Mouse (Mus musculus): ENCODE data around the gene Inpp4a. TPM values are rescaled to one million over a fixed set of nuclear protein-coding genes. Genes with fewer than 3 reads are reported as not detected.

Gene Inpp4a
- polyA plus RNA-seq, 1 experiment from 2014 or later, result 21.0 TPM

DNA sequence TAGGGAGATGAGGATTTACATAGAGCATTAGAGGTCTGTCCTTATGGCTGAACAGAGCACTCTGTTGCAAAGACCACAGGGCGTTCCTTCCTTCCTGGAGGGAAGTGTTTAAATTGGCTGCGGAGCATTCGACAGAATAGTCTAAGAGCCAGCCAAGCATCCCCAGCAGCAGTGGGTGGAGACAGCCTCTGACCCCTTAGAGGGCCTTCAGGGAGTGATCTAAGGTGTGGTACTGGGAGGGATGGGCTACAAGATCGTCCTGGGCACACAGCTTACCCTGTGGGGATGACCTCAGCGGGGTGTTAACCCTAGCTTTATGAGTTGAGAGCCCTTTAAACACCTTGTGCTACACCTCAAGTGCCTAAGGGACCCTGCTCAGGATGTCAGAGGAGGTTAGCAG is 24.9 kb downstream of the Inpp4a start:
- Histone ChIP-seq H3K4me1 (peaks cover 4% of the 10 kb centered on the region; the same call in 1 of the 2 replicates), H3K9me3 (no peaks in the 10 kb centered on the region), H3K4me2 (no peak overlapping the region), H3K36me3 (0 out of 2 replicates have a peak, but pooled peaks cover 5% of the 10 kb centered on the region), H3K27me3 (no peaks in the 10 kb centered on the region), H3K27ac (no peak overlapping the region), H3K9ac (no peak overlapping the region), H3K4me3 (no peak overlapping the region)
- no peak for ATAC-seq (ENCODE audit: insufficient number of reproducible peaks, insufficient read depth, low FRiP score, low TSS enrichment, low read depth)
- WGBS, result 33% methylated on average over 5 of the region's 5 CpGs

DNA sequence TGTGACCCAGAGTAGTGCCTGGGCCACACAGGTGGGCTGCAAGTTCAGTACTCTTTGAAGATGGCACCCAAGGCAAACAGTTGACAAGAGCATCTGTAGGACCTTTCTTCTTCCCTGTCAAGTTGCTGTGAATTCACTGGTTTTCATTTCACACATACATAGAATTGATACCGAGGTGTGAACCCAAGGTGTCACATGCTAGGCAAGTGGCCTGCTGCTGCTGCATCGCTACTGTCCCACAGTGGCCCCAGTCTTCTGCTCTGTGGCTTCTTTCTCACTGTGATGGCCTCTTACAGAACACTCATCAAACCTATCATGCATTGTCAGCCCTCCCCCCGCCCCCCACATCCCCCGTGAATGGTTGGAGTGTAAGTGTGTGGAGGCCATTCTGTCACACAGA is 27.6 kb downstream of the Inpp4a start:
- 93% methylated on average over 4 of the region's 4 CpGs for WGBS
- Histone ChIP-seq H3K27me3 (no peaks in the 10 kb centered on the region), H3K4me1 (peaks cover 4% of the 10 kb centered on the region; the same call in 1 of the 2 replicates), H3K9me3 (no peaks in the 10 kb centered on the region), H3K27ac (no peak overlapping the region), H3K36me3 (0 out of 2 replicates have a peak, but pooled peaks cover 5% of the 10 kb centered on the region), H3K4me2 (no peak overlapping the region), H3K9ac (no peak overlapping the region), H3K4me3 (no peak overlapping the region)
- ATAC-seq (ENCODE audit: insufficient number of reproducible peaks, insufficient read depth, low FRiP score, low TSS enrichment, low read depth), result no peak

DNA sequence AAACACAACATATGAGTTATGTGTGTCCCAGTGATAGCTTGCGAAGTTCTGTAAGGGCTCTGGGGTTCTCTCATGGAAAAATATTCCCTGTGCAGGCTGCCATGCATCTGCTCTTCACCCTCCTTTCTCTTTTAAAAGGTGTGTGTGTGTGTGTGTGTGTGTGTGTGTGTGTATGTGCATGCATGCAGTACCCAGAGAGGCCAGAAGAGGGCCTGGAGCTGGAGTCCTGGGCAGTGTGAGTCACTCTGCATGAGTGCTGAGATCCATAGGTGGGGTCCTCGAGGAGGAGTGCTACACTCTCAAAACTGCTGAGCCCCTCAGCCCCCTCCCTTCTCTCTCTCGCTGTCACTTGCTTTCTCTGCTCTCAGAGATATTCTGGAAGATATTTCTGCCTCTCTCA is 29.5 kb downstream of the Inpp4a start:
- ATAC-seq (ENCODE audit: insufficient number of reproducible peaks, insufficient read depth, low FRiP score, low TSS enrichment, low read depth), result no peak

DNA sequence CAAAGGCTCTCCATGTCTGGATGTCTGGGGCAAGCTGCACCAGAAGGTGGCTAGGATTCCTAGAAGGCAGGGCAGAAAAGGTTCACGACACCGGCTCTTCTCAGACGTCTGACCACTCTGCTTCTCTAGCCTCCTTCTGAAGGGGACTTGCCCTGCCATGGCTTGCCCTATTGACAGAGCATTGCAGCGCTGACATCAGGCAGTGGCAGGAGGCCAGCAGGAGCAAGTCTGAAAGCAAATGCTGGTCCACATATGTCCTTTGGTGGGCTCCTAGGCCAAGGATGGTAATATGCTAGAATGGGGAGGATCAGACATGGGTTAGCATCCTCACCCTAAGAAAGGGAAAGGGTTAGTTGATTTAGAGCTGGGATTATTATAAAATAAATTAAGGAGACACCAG is 30.2 kb downstream of the Inpp4a start:
- Histone ChIP-seq H3K27ac (no peak overlapping the region), H3K36me3 (0 out of 2 replicates have a peak, but pooled peaks cover 5% of the 10 kb centered on the region), H3K27me3 (no peaks in the 10 kb centered on the region), H3K4me3 (no peak overlapping the region), H3K9ac (no peak overlapping the region), H3K4me1 (0 out of 2 replicates have a peak, but pooled peaks cover 4% of the 10 kb centered on the region), H3K4me2 (no peak overlapping the region), H3K9me3 (no peaks in the 10 kb centered on the region)
- WGBS, result 97% methylated on average over 4 of the region's 4 CpGs
- no peak for ATAC-seq (ENCODE audit: insufficient number of reproducible peaks, insufficient read depth, low FRiP score, low TSS enrichment, low read depth)

More for the DNA sequence above, 29.5 kb downstream of the Inpp4a start:
- Histone ChIP-seq H3K9ac (no peak overlapping the region), H3K9me3 (no peaks in the 10 kb centered on the region), H3K36me3 (0 out of 2 replicates have a peak, but pooled peaks cover 5% of the 10 kb centered on the region), H3K4me2 (no peak overlapping the region), H3K4me1 (peaks cover 8% of the 10 kb centered on the region; the same call in 1 of the 2 replicates), H3K27me3 (no peaks in the 10 kb centered on the region), H3K4me3 (no peak overlapping the region), H3K27ac (no peak overlapping the region)
- WGBS, result 91% methylated on average over 3 of the region's 3 CpGs

DNA sequence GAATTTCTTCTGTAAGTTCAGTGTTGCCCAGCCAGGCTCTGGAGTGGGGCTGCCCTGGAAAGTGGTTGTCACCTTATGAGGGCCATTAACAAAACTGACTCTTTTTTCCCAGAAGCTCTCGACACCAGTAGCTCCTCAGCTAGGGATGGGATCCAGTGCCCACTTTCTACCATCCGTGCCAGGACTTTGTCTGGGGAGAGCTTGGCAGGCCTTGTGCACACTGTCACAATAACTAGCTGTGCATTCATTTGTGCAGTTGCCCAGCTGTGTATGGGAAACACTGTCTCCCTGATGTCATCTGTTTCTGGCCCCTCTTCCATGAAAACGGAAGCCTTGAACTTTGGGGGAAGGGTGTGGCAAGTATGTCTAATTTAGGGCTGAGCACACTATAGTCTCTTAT is 33.1 kb downstream of the Inpp4a start:
- H3K36me3 ChIP-seq, result 0 out of 2 replicates have a peak, but pooled peaks cover 5% of the 10 kb centered on the region
- H3K9me3 ChIP-seq, result no peaks in the 10 kb centered on the region
- 74% methylated on average over 3 of the region's 3 CpGs for WGBS
- H3K4me2 ChIP-seq, result no peak overlapping the region
- no peak overlapping the region for H3K9ac ChIP-seq
- ATAC-seq (ENCODE audit: insufficient number of reproducible peaks, insufficient read depth, low FRiP score, low TSS enrichment, low read depth), result no peak
- no peaks in the 10 kb centered on the region for H3K27me3 ChIP-seq
- H3K4me1 ChIP-seq, result peaks cover 7% of the 10 kb centered on the region; the same call in 1 of the 2 replicates
- no peak overlapping the region for H3K27ac ChIP-seq
- no peak overlapping the region for H3K4me3 ChIP-seq

DNA sequence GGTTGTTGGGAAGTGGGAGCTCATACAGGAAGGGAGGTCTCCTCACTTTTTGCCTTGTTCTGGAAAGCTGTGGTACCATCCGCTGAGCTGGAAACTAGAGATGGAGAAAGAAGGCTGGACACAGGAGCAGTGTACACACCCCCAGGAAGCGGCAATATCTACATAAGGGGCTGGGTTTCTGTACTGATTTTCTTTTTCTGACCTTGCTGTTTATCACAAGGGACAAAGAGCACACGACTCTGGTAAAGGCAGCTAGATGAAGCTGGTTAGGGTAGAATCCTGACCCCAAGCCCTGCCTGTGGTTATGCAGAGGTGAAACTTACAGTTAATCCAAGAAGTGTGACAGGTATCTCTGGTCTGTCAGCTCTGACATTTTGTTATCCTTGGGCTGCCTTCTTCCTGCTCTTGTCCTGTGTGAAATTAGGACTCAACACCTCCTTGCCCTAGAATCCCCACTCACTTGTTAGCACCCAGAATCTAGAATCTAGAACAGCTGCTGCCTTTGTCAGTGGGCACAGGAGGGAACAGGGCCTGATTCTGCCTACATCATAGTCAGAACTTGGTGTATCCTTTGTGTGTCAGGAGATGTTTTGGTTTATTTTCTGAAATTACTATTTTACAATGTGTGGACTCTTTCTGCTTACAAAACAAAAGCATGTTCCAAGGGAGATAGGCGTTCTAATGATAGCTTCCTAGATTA is 34.2 kb downstream of the Inpp4a start:
- H3K4me2 ChIP-seq, result no peak overlapping the region
- no peaks in the 10 kb centered on the region for H3K27me3 ChIP-seq
- no peak overlapping the region for H3K9ac ChIP-seq
- peaks cover 7% of the 10 kb centered on the region; the same call in 1 of the 2 replicates for H3K4me1 ChIP-seq
- 0 out of 2 replicates have a peak, but pooled peaks cover 3% of the 10 kb centered on the region for H3K36me3 ChIP-seq
- H3K4me3 ChIP-seq, result no peak overlapping the region
- no peak overlapping the region for H3K27ac ChIP-seq
- H3K9me3 ChIP-seq, result no peaks in the 10 kb centered on the region
- ATAC-seq (ENCODE audit: insufficient number of reproducible peaks, insufficient read depth, low FRiP score, low TSS enrichment, low read depth), result no peak
- 83% methylated on average over 4 of the region's 4 CpGs for WGBS

DNA sequence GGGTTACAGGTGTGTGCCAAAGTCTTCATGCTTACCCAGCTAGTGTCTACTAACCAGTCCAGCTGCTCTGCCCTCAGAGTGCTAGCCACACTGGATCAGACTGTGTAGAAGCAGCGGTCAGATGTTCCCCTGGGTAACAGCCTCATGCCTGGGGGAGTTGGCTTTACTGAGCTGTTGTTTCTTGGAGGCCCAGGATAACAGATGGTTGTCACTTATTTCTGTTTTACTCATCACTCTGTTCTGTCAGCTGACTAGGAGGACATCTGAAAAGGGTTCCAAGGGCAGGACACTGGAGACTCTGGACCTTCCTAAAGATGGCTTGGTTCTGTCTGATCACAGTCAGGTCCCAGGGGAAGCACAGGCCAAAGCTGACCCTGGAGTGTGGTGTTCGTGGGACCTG is 36.4 kb downstream of the Inpp4a start:
- ATAC-seq (ENCODE audit: insufficient number of reproducible peaks, insufficient read depth, low FRiP score, low TSS enrichment, low read depth), result no peak
- Histone ChIP-seq H3K4me1 (peaks cover 7% of the 10 kb centered on the region; the same call in 1 of the 2 replicates), H3K27me3 (no peaks in the 10 kb centered on the region), H3K9ac (no peak overlapping the region), H3K9me3 (no peaks in the 10 kb centered on the region), H3K27ac (no peak overlapping the region), H3K36me3 (no peaks in the 10 kb centered on the region), H3K4me2 (no peak overlapping the region), H3K4me3 (no peak overlapping the region)
- 68% methylated on average over 2 of the region's 2 CpGs for WGBS

DNA sequence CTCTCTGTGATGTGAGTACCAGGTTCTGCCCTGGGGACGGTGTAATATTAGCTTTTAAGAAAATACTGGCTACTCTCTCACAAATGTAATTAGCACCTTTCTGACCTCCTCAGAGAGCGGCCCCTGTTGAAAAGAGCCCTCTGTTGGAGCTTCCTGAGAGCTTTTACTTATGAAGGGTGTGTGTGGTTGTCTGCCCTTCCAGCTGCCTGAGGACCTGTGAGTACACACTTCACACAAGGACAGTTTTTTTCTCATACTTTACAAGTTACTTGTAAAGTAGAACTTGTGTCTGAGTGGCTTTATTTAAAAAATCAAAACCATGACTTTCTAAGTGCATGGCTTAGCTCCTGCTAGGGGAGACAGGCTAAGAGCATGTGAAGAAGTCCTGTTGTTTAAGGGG is 37.1 kb downstream of the Inpp4a start:
- no peak overlapping the region for H3K27ac ChIP-seq
- no peak overlapping the region for H3K4me3 ChIP-seq
- H3K9ac ChIP-seq, result no peak overlapping the region
- no peaks in the 10 kb centered on the region for H3K27me3 ChIP-seq
- H3K4me2 ChIP-seq, result no peak overlapping the region
- H3K9me3 ChIP-seq, result no peaks in the 10 kb centered on the region
- peaks cover 13% of the 10 kb centered on the region for H3K4me1 ChIP-seq
- no peak for ATAC-seq (ENCODE audit: insufficient number of reproducible peaks, insufficient read depth, low FRiP score, low TSS enrichment, low read depth)
- H3K36me3 ChIP-seq, result no peaks in the 10 kb centered on the region
- WGBS, result 17% methylated on average over 2 of the region's 2 CpGs

DNA sequence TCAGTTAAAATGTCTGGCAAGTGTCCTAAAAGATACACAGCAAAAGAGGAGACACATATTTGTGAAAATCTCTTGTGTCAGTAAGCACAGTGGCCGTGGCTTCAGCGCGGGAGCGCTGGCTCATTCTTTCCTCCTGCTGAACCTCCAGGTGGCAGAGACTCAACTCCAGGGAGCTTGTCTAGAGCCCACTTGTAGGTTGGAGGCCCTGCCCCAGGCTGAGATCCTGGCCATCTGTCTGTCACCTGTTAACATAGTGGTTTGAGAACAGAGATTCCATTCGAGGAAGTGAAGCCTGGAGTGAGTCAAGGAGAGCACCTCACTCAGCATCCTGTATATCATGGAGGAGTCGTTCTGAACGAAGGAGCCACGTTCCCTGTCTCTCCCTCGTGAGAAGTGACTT is 37.6 kb downstream of the Inpp4a start:
- Histone ChIP-seq H3K36me3 (no peaks in the 10 kb centered on the region), H3K4me2 (no peak overlapping the region), H3K4me1 (peaks cover 16% of the 10 kb centered on the region), H3K4me3 (no peak overlapping the region), H3K9ac (no peak overlapping the region), H3K9me3 (no peaks in the 10 kb centered on the region), H3K27me3 (no peaks in the 10 kb centered on the region), H3K27ac (no peak overlapping the region)
- WGBS, result 76% methylated on average over 9 of the region's 9 CpGs
- ATAC-seq (ENCODE audit: insufficient number of reproducible peaks, insufficient read depth, low FRiP score, low TSS enrichment, low read depth), result no peak

DNA sequence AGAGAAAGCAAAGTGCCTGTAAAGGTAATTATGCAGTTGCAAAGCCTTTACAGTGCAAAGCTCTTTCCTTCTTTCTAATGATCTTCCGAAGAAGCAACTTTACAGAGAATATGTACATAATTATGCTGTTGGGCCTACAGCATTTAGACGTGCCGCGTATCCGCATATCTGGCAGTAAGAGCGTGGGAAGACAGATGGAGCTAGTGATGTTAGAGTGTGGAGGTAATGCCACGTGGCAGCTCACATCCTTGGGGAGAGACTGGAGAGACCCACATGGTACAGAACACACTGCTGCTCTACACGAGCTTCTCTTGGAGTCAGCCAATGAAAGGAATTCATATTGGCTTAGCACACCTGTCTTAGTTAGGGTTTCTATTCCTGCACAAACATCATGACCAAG is 39.5 kb downstream of the Inpp4a start:
- Histone ChIP-seq H3K27ac (no peak overlapping the region), H3K4me1 (peaks cover 12% of the 10 kb centered on the region), H3K4me3 (no peak overlapping the region), H3K36me3 (no peaks in the 10 kb centered on the region), H3K9me3 (no peaks in the 10 kb centered on the region), H3K4me2 (no peak overlapping the region), H3K9ac (no peak overlapping the region), H3K27me3 (no peaks in the 10 kb centered on the region)
- no peak for ATAC-seq (ENCODE audit: insufficient number of reproducible peaks, insufficient read depth, low FRiP score, low TSS enrichment, low read depth)
- 87% methylated on average over 8 of the region's 8 CpGs for WGBS

DNA sequence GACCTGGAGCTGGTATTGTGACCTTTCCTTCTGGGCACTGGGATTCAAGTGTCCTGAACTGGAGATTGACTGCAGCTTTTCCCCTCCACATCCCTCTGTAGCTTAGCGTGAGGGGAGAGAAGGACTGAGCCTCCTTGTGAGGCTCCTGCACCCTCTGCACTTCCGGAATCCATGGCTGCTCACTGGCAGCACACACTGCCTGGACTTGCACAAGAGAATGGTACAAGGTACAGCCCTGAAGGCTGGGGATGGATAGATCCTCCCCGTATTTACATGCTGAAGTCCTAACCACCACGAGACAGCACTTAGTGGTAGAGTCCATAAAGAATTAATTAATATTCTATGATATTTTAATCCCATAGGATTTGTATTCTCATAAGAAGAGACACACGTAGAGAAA is 41.7 kb downstream of the Inpp4a start:
- H3K9me3 ChIP-seq, result no peaks in the 10 kb centered on the region
- H3K27ac ChIP-seq, result no peak overlapping the region
- H3K4me3 ChIP-seq, result no peak overlapping the region
- no peak overlapping the region for H3K4me2 ChIP-seq
- H3K4me1 ChIP-seq, result peaks cover 12% of the 10 kb centered on the region
- no peak overlapping the region for H3K9ac ChIP-seq
- no peaks in the 10 kb centered on the region for H3K27me3 ChIP-seq
- WGBS, result 48% methylated on average over 5 of the region's 5 CpGs
- ATAC-seq (ENCODE audit: insufficient number of reproducible peaks, insufficient read depth, low FRiP score, low TSS enrichment, low read depth), result no peak
- no peaks in the 10 kb centered on the region for H3K36me3 ChIP-seq

DNA sequence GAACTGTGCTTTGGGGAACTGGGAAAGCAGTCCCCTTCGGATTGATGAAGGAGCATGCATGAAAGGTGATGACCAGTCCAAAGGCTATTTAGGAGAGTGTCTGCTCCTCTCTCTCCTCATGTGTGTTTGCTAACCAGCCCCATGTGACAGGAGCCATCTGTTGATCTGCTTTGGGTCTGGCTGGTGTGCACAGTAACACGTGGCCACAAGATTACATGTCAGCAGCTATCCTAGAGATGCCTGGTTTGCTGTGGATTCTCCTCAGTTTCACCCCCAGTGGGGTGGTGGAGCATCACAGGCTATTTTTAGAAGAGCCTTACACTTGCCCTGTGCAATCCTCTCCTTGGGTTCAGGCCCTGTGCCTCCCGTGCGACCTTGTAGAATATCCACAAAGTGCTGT is 42.2 kb downstream of the Inpp4a start:
- Histone ChIP-seq H3K27ac (no peak overlapping the region), H3K27me3 (no peaks in the 10 kb centered on the region), H3K9ac (no peak overlapping the region), H3K4me2 (no peak overlapping the region), H3K9me3 (no peaks in the 10 kb centered on the region), H3K4me3 (no peak overlapping the region), H3K36me3 (no peaks in the 10 kb centered on the region), H3K4me1 (peaks cover 10% of the 10 kb centered on the region)
- WGBS, result 74% methylated on average over 4 of the region's 4 CpGs
- no peak for ATAC-seq (ENCODE audit: insufficient number of reproducible peaks, insufficient read depth, low FRiP score, low TSS enrichment, low read depth)
